Mouse (Mus musculus): ENCODE data around the gene Dner.

Gene Dner

GRCm38 (mm10) chr1:84382709-84383108 lies 313.3 kb downstream of the Dner start:
- no peak for TF ChIP-seq GATA4 (IDR thresholded peaks at IDR 0.05; ENCODE audit: insufficient replicate concordance, low read length)

GRCm38 (mm10) chr1:84382064-84382463 lies 314.0 kb downstream of the Dner start:
- no peak for TF ChIP-seq GATA4 (IDR thresholded peaks at IDR 0.05; ENCODE audit: insufficient replicate concordance, low read length)

GRCm38 (mm10) chr1:84380895-84381294 lies 315.1 kb downstream of the Dner start:
- TF ChIP-seq GATA4 (IDR thresholded peaks at IDR 0.05; ENCODE audit: insufficient replicate concordance, low read length) = no peak

- TF ChIP-seq GATA4 (IDR thresholded peaks at IDR 0.05; ENCODE audit: insufficient replicate concordance, low read length) = no peak
Measured at GRCm38 (mm10) chr1:84367733-84368132, 328.3 kb downstream of the Dner start.

GRCm38 (mm10) chr1:84366553-84366952 lies 329.5 kb downstream of the Dner start:
- no peak for TF ChIP-seq GATA4 (IDR thresholded peaks at IDR 0.05; ENCODE audit: insufficient replicate concordance, low read length)

GRCm38 (mm10) chr1:84363967-84364366 lies 332.1 kb downstream of the Dner start, which contains the start of gene Pid1:
Gene Pid1 (minus strand): TSS chr1:84364180.
- no peak for TF ChIP-seq GATA4 (IDR thresholded peaks at IDR 0.05; ENCODE audit: insufficient replicate concordance, low read length)

GRCm38 (mm10) chr1:84362709-84363617 lies 333.1 kb downstream of the Dner start:
- TF ChIP-seq GATA4 (IDR thresholded peaks at IDR 0.05; ENCODE audit: insufficient replicate concordance, low read length) = peak; percentile 81

GRCm38 (mm10) chr1:84362209-84362608 lies 333.8 kb downstream of the Dner start:
- TF ChIP-seq GATA4 (IDR thresholded peaks at IDR 0.05; ENCODE audit: insufficient replicate concordance, low read length) = no peak

GRCm38 (mm10) chr1:84361389-84361788 lies 334.6 kb downstream of the Dner start:
- no peak for TF ChIP-seq GATA4 (IDR thresholded peaks at IDR 0.05; ENCODE audit: insufficient replicate concordance, low read length)

GRCm38 (mm10) chr1:84359611-84360500 lies 336.2 kb downstream of the Dner start:
- TF ChIP-seq GATA4 (IDR thresholded peaks at IDR 0.05; ENCODE audit: insufficient replicate concordance, low read length) = no peak

GRCm38 (mm10) chr1:84357216-84357615 lies 338.8 kb downstream of the Dner start:
- no peak for TF ChIP-seq GATA4 (IDR thresholded peaks at IDR 0.05; ENCODE audit: insufficient replicate concordance, low read length)

- no peak for TF ChIP-seq GATA4 (IDR thresholded peaks at IDR 0.05; ENCODE audit: insufficient replicate concordance, low read length)
Measured at GRCm38 (mm10) chr1:84350262-84350661, 345.8 kb downstream of the Dner start.

- TF ChIP-seq GATA4 (IDR thresholded peaks at IDR 0.05; ENCODE audit: insufficient replicate concordance, low read length) = no peak
Measured at GRCm38 (mm10) chr1:84347796-84348476, 348.1 kb downstream of the Dner start.

GRCm38 (mm10) chr1:84325309-84325708 lies 370.7 kb downstream of the Dner start:
- TF ChIP-seq GATA4 (IDR thresholded peaks at IDR 0.05; ENCODE audit: insufficient replicate concordance, low read length) = no peak

GRCm38 (mm10) chr1:84321327-84321726 lies 374.7 kb downstream of the Dner start:
- TF ChIP-seq GATA4 (IDR thresholded peaks at IDR 0.05; ENCODE audit: insufficient replicate concordance, low read length) = no peak
